Mouse (Mus musculus) brain, embryonic 18.5 days (tissue): ENCODE data around the gene Celf1.
"Not testable (repeated sequence)": the region's sequence is repeated elsewhere in the genome, so short reads cannot be mapped to it uniquely, and the experiment has no call there.

ENCODE experiments used
- DNase-seq: peaks from one replicate; pipeline ENCODE4 v3.0.0-alpha.2; 2012; ENCODE audit warnings: low read depth, low spot score

Gene Celf1

GRCm38 (mm10) chr2:91022266-91022665 lies 82.1 kb downstream of the Celf1 start:
- not testable (repeated sequence) for DNase-seq

- no peak for DNase-seq
Measured at GRCm38 (mm10) chr2:91023131-91023530, 82.9 kb downstream of the Celf1 start.

- no peak for DNase-seq
Measured at GRCm38 (mm10) chr2:91023956-91024355, 83.8 kb downstream of the Celf1 start.

- no peak for DNase-seq
Measured at GRCm38 (mm10) chr2:91025081-91025516, 84.9 kb downstream of the Celf1 start.

GRCm38 (mm10) chr2:91026491-91026890 lies 86.3 kb downstream of the Celf1 start:
- no peak for DNase-seq

GRCm38 (mm10) chr2:91027391-91028214 lies 87.4 kb downstream of the Celf1 start:
- DNase-seq = no peak

- DNase-seq = no peak
Measured at GRCm38 (mm10) chr2:91031216-91031615, 91.0 kb downstream of the Celf1 start.

GRCm38 (mm10) chr2:91033000-91033399 lies 92.8 kb downstream of the Celf1 start:
- DNase-seq = no peak

GRCm38 (mm10) chr2:91035385-91035784 lies 95.2 kb downstream of the Celf1 start, which contains the start of gene Rapsn:
Gene Rapsn (plus strand): TSS chr2:91035620.
- no peak for DNase-seq

GRCm38 (mm10) chr2:91041786-91042185 lies 101.6 kb downstream of the Celf1 start:
- DNase-seq = no peak

- no peak for DNase-seq
Measured at GRCm38 (mm10) chr2:91042651-91043398, 102.6 kb downstream of the Celf1 start.

GRCm38 (mm10) chr2:91044727-91045126 lies 104.5 kb downstream of the Celf1 start:
- DNase-seq = no peak

- not testable (repeated sequence) for DNase-seq
Measured at GRCm38 (mm10) chr2:91045805-91046204, 105.6 kb downstream of the Celf1 start.

- no peak for DNase-seq
Measured at GRCm38 (mm10) chr2:91047359-91047758, 107.2 kb downstream of the Celf1 start.

GRCm38 (mm10) chr2:91051917-91052316 lies 111.7 kb downstream of the Celf1 start:
- no peak for DNase-seq

- DNase-seq = no peak
Measured at GRCm38 (mm10) chr2:91052752-91053151, 112.6 kb downstream of the Celf1 start.

- no peak for DNase-seq
Measured at GRCm38 (mm10) chr2:91053181-91053933, 113.2 kb downstream of the Celf1 start.

GRCm38 (mm10) chr2:91053934-91054382 lies 113.8 kb downstream of the Celf1 start, which contains the start of gene Psmc3:
Gene Psmc3 (plus strand): TSS chr2:91054009.
- peak; percentile 87 for DNase-seq

GRCm38 (mm10) chr2:91058435-91058834 lies 118.3 kb downstream of the Celf1 start:
- no peak for DNase-seq

GRCm38 (mm10) chr2:91059376-91059775 lies 119.2 kb downstream of the Celf1 start:
- no peak for DNase-seq

- no peak for DNase-seq
Measured at GRCm38 (mm10) chr2:91060544-91061355, 120.6 kb downstream of the Celf1 start.
